Mouse (Mus musculus): Measurements from ENCODE around the gene Cdadc1.

Cdadc1 gene

DNA sequence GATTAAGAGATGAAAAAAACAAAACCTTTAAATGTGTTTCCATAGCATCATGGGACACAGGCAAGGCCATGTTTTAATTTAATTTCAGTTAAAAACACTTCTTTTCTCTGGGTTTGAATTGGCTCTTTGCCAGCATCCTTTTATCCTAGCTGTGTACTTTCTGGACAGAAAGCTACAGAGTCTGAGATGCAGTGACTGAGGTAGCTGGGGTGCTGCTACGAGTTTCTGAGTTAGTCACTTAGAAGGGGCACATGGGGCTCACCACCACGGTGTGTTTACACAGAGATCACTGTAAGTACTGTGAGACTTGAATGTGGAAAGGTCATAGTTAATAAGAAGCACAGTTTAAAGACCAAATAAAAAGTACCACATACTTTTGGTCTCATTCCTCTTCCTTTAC, 49.2 kb downstream of the Cdadc1 start:
- intact Hi-C loops (cut with DNase I): no loop called here

GRCm38 (mm10) chr14:59547530-59547929, 50.2 kb downstream of the Cdadc1 start:
- intact Hi-C loops (cut with DNase I): no loop called here

GRCm38 (mm10) chr14:59546162-59546880, 51.4 kb downstream of the Cdadc1 start:
- intact Hi-C loops (cut with DNase I): no loop called here

- intact Hi-C loops (cut with DNase I): no loop called here
These were observed 53.8 kb downstream of the Cdadc1 start for GRCm38 (mm10) chr14:59543956-59544355.

DNA sequence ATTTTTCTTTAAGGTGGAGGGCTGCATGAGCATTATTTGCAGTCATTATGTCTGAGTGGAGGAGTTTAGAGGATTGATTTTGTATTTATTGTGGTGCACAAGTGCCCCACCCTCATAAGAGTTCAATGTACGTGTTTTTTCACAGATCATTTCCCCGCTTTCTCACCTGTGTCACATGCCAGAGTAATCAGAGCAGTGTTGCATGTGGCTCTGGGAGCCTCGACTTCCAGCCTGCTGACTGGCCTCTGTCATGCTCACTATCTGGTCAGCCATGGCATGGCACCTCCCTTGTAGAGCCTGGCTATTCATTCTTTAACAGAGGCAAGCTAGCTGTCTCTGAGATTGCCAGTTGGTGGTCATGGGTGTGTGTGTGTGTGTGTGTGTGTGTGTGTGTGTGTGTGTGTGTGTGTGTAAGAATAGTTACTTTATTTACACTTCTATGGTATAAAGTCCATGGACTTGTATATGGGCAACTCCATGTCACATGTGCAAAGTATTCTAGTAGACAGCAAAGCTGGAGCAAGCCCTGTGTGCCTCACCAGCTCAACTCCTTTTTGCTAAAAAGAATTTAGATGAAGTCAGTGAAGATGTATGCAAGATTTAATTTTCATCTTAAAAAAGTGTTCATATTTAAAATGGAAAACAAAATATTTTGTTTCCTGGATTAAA, 54.5 kb downstream of the Cdadc1 start:
- intact Hi-C loops (cut with DNase I): no loop called here

GRCm38 (mm10) chr14:59540761-59541160, 57.0 kb downstream of the Cdadc1 start:
- intact Hi-C loops (cut with DNase I): no loop called here

DNA sequence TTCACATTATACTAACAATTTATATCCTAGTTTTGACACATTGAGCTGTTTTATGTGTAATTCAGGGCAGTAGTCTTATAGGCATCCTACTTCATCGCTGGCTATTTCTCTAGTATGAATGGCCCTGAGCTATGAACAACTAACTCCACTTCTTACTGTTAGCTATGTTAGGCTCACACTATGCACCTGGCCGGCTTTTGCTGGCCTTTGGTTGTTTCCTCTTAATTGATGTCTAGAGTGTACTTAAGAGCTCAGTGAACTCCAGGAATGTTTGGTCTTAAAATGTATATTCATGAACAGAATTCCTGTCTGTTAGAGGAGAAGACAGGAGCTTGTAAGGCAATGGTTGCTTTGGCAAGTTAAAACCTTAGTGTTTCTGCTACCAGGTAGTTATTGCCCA, 57.5 kb downstream of the Cdadc1 start:
- intact Hi-C loops (cut with DNase I): no loop called here

- intact Hi-C loops (cut with DNase I): no loop called here
These were observed 59.8 kb downstream of the Cdadc1 start for GRCm38 (mm10) chr14:59537829-59538432.

GRCm38 (mm10) chr14:59533908-59534307, 63.9 kb downstream of the Cdadc1 start:
- intact Hi-C loops (cut with DNase I): no loop called here

DNA sequence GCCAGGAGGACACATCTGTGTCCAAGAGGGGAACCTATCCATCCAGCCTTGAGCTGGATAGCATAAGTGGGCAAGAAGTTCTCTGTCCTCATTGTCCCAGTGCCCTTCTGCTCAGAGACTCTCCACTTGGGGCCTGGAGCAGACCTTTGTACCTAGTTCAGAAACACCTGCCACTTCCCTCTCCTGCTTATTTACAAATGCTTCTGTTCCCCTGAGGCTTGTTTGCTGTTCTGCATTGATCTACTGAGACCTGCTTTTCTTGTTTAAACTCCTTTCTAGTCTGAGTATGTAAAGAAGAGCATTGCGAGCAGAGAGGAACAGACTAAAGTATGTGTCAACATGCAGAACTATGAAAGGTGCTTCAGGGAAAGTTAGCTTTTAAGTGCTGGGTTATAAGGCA, 64.8 kb downstream of the Cdadc1 start:
- intact Hi-C loops (cut with DNase I): no loop called here

DNA sequence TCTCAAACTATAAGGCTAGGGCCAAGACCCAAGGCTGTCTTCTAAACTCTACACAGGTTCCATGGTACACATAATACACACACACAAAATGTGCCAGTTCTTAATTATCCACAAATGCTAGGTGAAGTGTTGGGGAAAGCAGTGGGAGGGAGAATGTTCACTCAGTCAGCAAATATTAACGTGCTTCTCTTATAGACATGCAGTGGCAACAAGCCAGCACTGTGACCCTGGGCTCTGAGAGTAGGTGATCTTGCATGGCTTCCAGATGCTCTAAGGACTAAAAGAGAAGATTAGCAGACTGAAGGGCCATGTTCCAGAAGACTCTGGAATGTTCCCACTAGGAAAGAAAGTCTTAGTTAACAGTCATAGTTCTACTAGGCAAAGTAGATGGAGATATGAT, 67.0 kb downstream of the Cdadc1 start:
- intact Hi-C loops (cut with DNase I): no loop called here

- intact Hi-C loops (cut with DNase I): no loop called here
These were observed 71.9 kb downstream of the Cdadc1 start for GRCm38 (mm10) chr14:59525843-59526242.

DNA sequence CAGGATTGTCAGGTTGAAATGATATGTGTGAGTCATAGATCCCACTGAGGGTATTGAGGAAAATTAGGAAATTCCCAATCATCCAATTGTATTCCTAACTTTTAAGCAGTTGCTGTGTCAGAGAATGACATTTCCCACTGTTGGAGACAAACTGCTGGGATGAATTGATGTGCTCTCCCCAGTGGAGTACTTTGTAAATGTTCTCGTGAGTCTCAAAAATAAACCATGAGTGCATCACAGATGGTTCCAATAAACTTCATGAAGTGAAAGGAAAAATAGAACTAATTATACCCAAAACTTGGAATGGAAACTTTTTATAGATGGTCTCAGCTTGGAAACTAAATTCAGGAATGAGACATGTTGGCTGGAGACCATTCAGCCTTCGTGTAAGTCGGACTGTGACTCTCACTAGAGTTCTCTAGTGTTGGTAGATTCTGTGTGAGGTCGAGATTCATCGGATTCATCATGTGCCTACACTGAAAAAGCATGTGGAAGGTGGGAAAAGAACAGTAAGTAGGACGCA, 83.8 kb downstream of the Cdadc1 start:
- intact Hi-C loops (cut with DNase I): no loop called here
